Mouse (Mus musculus) liver, adult 2 months (tissue): ENCODE results near the gene St8sia1.

Experiments
- CTCF ChIP-seq: fragments of 200-500 bp; IDR thresholded peaks from 2 replicates; pipeline ENCODE4 v1.5.1; 2011; ENCODE audit warnings: low read depth, low read length, control low read depth
- POLR2A ChIP-seq: fragments of 200-500 bp; IDR thresholded peaks from 2 replicates; pipeline ENCODE4 v1.6.1; 2011; ENCODE audit warnings: low read length, control low read depth; ENCODE audit not compliant: insufficient read depth; ENCODE audit errors: extremely low read depth

- TF ChIP-seq POLR2A (no peak), CTCF (no peak)
Measured at GRCm38 (mm10) chr6:142830221-142830620, 134.0 kb downstream of the St8sia1 start.
